Mouse (Mus musculus): Measurements from ENCODE around the gene Gnb1.

DNA sequence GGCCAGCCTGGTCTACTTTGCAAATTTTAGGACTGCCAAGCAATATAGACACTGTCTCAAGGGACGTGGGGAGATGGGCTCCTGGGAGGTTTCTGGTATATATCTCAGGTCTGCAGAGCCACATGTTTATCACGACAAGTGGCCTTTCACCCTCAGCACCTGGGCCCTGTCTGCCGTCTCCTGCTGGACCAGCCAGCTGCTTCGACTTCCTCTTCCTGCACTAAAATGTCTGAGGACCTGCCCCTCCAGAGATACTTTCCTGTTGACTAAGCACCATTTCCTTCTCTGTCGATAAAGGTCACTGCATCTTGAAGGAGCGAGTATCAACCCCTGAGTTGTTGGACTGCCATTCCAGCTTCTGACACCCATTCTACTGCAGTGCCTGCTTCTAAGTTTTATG lies 68.3 kb downstream of the Gnb1 start:
- TF ChIP-seq CTCF (conservative IDR thresholded peaks at IDR 0.05; ENCODE audit: low read length), result no peak
- no peak for TF ChIP-seq NANOG (IDR thresholded peaks at IDR 0.05; ENCODE audit: borderline replicate concordance, low read length)
